Mouse (Mus musculus) myocyte (in vitro differentiated cells): ENCODE measurements around the gene Thada. TPM values are rescaled to one million over a fixed set of nuclear protein-coding genes. Genes with fewer than 3 reads are reported as not detected.
"Not testable (repeated sequence)": the region's sequence is repeated elsewhere in the genome, so short reads cannot be mapped to it uniquely, and the experiment has no call there.

Experiments
- H3K27me3 ChIP-seq: one replicate; pipeline ENCODE4 v1.6.1; 2011; ENCODE audit not compliant: control insufficient read depth, insufficient read depth, insufficient read length
- H3K36me3 ChIP-seq: one replicate; pipeline ENCODE4 v1.6.1; 2011; ENCODE audit not compliant: control insufficient read depth, insufficient read depth
- H3K4me2 ChIP-seq: one replicate; pipeline ENCODE4 v1.6.1; 2011; ENCODE audit warnings: low read depth, control low read depth
- H3K4me3 ChIP-seq: one replicate; pipeline ENCODE4 v1.5.1; 2011; ENCODE audit warnings: mild to moderate bottlenecking, control low read depth, moderate library complexity
- H3K79me2 ChIP-seq: one replicate; pipeline ENCODE4 v1.6.1; 2011; ENCODE audit not compliant: control insufficient read depth, insufficient read depth
- H3ac ChIP-seq: one replicate; pipeline ENCODE4 v1.6.1; 2011; ENCODE audit not compliant: control insufficient read depth, insufficient read length
- CEBPB ChIP-seq: IDR thresholded peaks from 2 replicates; pipeline ENCODE4 v1.6.1; 2011; ENCODE audit warnings: mild to moderate bottlenecking, moderate library complexity; ENCODE audit not compliant: poor library complexity, insufficient read depth, severe bottlenecking
- E2F4 ChIP-seq: IDR thresholded peaks from one replicate; pipeline ENCODE4 v1.6.1; 2011; ENCODE audit warnings: mild to moderate bottlenecking, control low read depth, moderate library complexity; ENCODE audit not compliant: insufficient read depth
- MAX ChIP-seq: IDR thresholded peaks from one replicate; pipeline ENCODE4 v1.6.1; 2011; ENCODE audit warnings: low read depth, mild to moderate bottlenecking, control low read depth
- MYOD1 ChIP-seq, 3 experiments: IDR thresholded peaks; one replicate each; pipeline ENCODE4 v1.6.1; 2011; ENCODE audit warnings: control low read depth in 2 of 3, low read depth in 2 of 3, mild to moderate bottlenecking in 2 of 3, moderate library complexity in 1 of 3; ENCODE audit not compliant: insufficient read length in 2 of 3, control insufficient read depth in 1 of 3
- MYOG ChIP-seq, 3 experiments: IDR thresholded peaks; one replicate each; pipeline ENCODE4 v1.6.1; 2011; ENCODE audit warnings: control low read depth in 2 of 3, low read depth in 2 of 3, mild to moderate bottlenecking in 2 of 3; ENCODE audit not compliant: insufficient read length in 2 of 3, control insufficient read depth in 1 of 3, insufficient read depth in 1 of 3
- POLR2A ChIP-seq: IDR thresholded peaks from one replicate; pipeline ENCODE4 v1.6.1; 2011; ENCODE audit warnings: low read depth, mild to moderate bottlenecking, control low read depth, moderate library complexity; ENCODE audit not compliant: insufficient read length
- POLR2AphosphoS2 ChIP-seq: IDR thresholded peaks from one replicate; pipeline ENCODE4 v1.6.1; 2011; ENCODE audit warnings: low read depth, control low read depth; ENCODE audit not compliant: insufficient read length
- REST ChIP-seq: IDR thresholded peaks from one replicate; pipeline ENCODE4 v1.6.1; 2011; ENCODE audit warnings: mild to moderate bottlenecking, control low read depth, moderate library complexity; ENCODE audit not compliant: insufficient read depth, insufficient read length
- SRF ChIP-seq: IDR thresholded peaks from one replicate; pipeline ENCODE4 v1.6.1; 2011; ENCODE audit warnings: low read depth; ENCODE audit not compliant: control insufficient read depth, insufficient read length
- TCF12 ChIP-seq: IDR thresholded peaks from one replicate; pipeline ENCODE4 v1.6.1; 2011; ENCODE audit warnings: mild to moderate bottlenecking, control low read depth; ENCODE audit not compliant: poor library complexity, insufficient read depth, severe bottlenecking
- TCF3 ChIP-seq: IDR thresholded peaks from one replicate; pipeline ENCODE4 v1.6.1; 2011; ENCODE audit warnings: low read depth, control low read depth; ENCODE audit not compliant: insufficient read length
- USF1 ChIP-seq: IDR thresholded peaks from one replicate; pipeline ENCODE4 v1.6.1; 2011; ENCODE audit warnings: low read depth, mild to moderate bottlenecking, control low read depth, moderate library complexity
- polyA plus RNA-seq: library from polyadenylated mRNA; unstranded; fragments of >200 nt; fragmentation: generic; extraction: Trizol; gene quantifications from one replicate; pipeline ENCODE4 v1.2.1, GENCODE M21; 2012; ENCODE audit warnings: missing spikeins

Thada gene
- polyA plus RNA-seq, 1 experiment = 5.5 TPM

DNA sequence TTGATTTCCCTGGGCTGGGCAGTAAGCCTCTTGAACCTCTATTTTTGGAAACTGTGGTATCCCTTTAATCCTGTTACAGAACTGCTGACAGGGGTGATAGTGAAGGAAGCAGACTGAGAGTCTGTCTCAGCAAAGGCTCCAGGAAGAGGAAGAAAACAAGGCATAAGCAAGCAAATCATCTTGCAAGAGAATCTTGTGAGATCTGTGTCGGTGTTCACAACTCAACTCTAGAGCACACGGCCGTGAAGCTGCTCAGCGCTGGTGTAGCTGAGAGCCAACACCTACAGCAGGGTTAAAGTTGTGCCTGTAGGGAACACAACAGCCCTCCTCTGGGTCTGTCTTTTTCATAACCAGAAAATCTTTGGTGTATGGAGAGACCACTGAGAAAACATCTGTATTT is 172.8 kb downstream of the Thada start:
- TF ChIP-seq SRF (no peak), CEBPB (no peak), TCF12 (no peak), POLR2A (no peak), MAX (no peak), USF1 (no peak), POLR2AphosphoS2 (no peak), E2F4 (no peak), MYOD1 (IDR thresholded peaks at IDR 0.05; ENCODE audit: control insufficient read depth in 1 of 3, insufficient read length in 2 of 3, low read depth in 2 of 3) (no peak), TCF3 (no peak), MYOG (IDR thresholded peaks at IDR 0.05; ENCODE audit: control insufficient read depth in 1 of 3, insufficient read depth in 1 of 3, insufficient read length in 2 of 3, low read depth in 2 of 3) (no peak), REST (no peak)
- no peaks in the 10 kb centered on the region for H3K36me3 ChIP-seq

DNA sequence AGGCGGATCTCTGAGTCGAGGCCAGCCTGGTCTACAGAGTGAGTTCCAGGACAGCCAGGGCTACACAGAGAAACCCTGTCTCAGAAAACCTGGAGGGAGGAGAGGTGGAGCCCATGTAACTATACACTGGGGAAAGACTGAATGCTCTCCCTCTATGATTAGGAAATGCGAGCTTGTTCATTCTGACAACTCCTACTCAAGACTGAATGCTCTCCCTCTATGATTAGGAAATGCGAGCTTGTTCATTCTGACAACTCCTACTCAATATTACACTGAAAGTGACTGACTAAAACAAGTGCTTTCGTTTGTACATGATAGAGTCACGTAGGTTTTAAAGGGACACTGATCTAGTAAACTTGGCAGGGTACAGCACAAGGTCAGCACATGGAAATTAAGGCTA is 174.8 kb downstream of the Thada start:
- not testable (repeated sequence) for H3K27me3 ChIP-seq, H3K4me3 ChIP-seq

More for the DNA sequence above, 172.8 kb downstream of the Thada start:
- H3K79me2 ChIP-seq = no peaks in the 10 kb centered on the region
- H3K27me3 ChIP-seq = no peaks in the 10 kb centered on the region
- H3ac ChIP-seq = no peak overlapping the region
- no peak overlapping the region for H3K4me3 ChIP-seq
- no peak overlapping the region for H3K4me2 ChIP-seq

DNA sequence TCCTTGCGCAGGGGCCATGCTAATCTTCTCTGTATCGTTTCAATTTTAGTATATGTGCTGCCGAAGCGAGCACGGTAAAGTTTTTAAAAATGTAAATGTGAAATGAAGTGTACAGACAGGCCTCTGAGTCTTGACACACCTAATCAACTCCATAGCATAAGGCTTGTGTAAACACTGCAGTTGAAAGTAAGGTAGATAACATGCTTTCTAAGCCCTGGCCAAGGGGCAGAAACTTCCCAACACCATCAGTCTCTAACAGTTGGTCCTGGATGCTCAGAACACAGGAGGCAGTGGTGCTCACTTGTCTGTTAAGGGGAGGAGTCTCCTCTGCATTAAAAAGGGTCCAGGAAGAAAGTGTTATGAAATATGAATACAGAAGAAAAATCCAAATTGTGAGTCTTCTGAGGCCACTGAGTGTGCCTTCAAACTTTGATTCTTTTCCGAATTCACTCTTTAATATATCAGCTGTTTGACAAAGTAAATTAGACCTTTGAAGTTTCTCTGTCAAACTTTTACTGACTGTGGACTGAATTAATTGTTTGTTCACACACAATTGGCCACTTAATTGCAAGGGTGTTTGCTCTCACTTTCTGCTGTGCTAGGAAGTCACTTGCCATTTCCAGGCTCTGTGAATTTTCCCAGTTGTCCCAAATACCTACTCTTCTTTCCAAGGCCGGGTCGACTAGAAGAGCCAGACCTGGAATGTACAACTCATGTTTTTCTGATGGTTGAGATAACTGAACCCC is 178.2 kb downstream of the Thada start:
- H3K27me3 ChIP-seq = no peaks in the 10 kb centered on the region
- no peaks in the 10 kb centered on the region for H3K79me2 ChIP-seq
- no peak overlapping the region for H3K4me2 ChIP-seq
- H3K36me3 ChIP-seq = no peaks in the 10 kb centered on the region
- no peak overlapping the region for H3ac ChIP-seq
- TF ChIP-seq REST (no peak), USF1 (no peak), TCF3 (no peak), CEBPB (no peak), MYOD1 (IDR thresholded peaks at IDR 0.05; ENCODE audit: control insufficient read depth in 1 of 3, insufficient read length in 2 of 3, low read depth in 2 of 3) (no peak)
- no peak overlapping the region for H3K4me3 ChIP-seq

More for the DNA sequence above, 174.8 kb downstream of the Thada start:
- H3ac ChIP-seq, H3K79me2 ChIP-seq, H3K36me3 ChIP-seq, H3K4me2 ChIP-seq: not testable (repeated sequence)

DNA sequence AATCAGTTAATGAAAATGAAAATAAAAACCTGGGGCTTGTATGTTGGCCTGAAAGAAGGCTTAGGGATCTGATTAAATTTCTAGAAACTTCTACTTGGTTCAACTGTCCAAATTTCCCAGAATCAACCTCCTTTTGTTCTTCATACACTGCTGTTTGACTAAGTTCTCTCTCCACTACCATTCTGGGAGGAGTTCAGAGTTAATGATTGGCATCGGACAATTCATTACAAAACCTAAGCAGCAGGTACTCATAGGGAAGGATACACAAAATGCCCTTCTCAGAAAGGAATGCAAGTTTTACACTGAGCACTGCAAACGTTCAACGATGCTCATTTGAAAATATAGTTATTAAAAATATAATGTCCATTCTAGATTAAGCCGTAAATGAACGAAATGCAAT is 179.5 kb downstream of the Thada start:
- TF ChIP-seq TCF12 = no peak
- TF ChIP-seq MAX = no peak
- no peak for TF ChIP-seq MYOD1 (IDR thresholded peaks at IDR 0.05; ENCODE audit: control insufficient read depth in 1 of 3, insufficient read length in 2 of 3, low read depth in 2 of 3)
- TF ChIP-seq CEBPB = no peak
- no peak for TF ChIP-seq E2F4
- no peak for TF ChIP-seq POLR2AphosphoS2
- no peak for TF ChIP-seq POLR2A
- TF ChIP-seq USF1 = no peak
- TF ChIP-seq TCF3 = no peak
- no peak for TF ChIP-seq MYOG (IDR thresholded peaks at IDR 0.05; ENCODE audit: control insufficient read depth in 1 of 3, insufficient read depth in 1 of 3, insufficient read length in 2 of 3, low read depth in 2 of 3)
- TF ChIP-seq REST = no peak
- no peak for TF ChIP-seq SRF
- Histone ChIP-seq H3ac (no peak overlapping the region), H3K4me3 (no peak overlapping the region), H3K36me3 (no peaks in the 10 kb centered on the region), H3K79me2 (no peaks in the 10 kb centered on the region), H3K27me3 (no peaks in the 10 kb centered on the region), H3K4me2 (no peak overlapping the region)

DNA sequence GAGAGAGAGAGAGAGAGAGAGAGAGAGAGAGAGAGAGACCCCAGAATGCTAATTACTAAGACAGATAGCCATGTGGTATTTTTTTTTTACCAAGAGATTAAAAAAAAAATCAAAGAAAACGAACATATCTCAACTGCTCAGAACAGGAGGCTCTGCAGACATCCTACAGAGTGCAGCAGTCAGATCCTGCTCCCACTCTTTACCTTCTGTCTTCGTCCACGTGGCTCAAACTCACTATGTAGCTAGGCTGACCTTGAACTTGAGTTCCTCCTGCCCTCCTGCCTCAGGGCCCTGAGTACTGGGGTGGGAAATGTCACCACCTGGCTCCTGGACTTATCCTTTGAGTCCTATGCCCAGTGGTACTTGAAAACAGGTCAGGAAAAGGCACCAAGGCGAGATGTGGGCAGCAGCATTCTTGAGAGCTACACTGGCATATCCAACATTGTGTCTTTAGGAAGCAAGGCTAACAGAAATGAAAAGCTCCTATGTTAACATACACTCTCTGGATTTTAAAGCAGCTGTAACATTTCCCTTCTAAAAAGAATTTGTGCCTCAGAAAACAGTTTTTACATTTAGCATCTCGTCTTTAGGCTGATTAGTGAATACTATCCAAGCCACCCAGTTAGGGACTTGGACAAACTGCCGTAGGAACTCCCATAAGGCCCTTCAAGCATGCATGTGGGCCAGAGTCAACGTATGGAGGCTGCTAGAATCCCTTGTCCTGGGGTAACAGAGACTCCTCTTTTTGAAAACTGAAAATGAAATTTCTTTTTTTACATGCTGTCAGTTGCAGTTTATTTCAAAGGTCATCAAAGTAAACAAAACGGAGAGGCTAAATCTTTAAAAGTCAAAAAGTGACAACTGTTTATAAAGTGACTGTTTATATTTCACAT is 183.4 kb downstream of the Thada start:
- H3K27me3 ChIP-seq = no peaks in the 10 kb centered on the region
- H3K36me3 ChIP-seq = no peaks in the 10 kb centered on the region
- H3K79me2 ChIP-seq = no peaks in the 10 kb centered on the region
- no peak overlapping the region for H3K4me2 ChIP-seq
- H3ac ChIP-seq = no peak overlapping the region
- H3K4me3 ChIP-seq = no peak overlapping the region
- TF ChIP-seq REST = no peak
- TF ChIP-seq SRF = no peak
- no peak for TF ChIP-seq CEBPB
